Mouse (Mus musculus) kidney, adult 9 months (tissue): ENCODE measurements around the gene Ptprcap.

Experiments used
- DNase-seq: peaks from one replicate; pipeline ENCODE4 v3.0.0; 2022

Gene Ptprcap

DNA sequence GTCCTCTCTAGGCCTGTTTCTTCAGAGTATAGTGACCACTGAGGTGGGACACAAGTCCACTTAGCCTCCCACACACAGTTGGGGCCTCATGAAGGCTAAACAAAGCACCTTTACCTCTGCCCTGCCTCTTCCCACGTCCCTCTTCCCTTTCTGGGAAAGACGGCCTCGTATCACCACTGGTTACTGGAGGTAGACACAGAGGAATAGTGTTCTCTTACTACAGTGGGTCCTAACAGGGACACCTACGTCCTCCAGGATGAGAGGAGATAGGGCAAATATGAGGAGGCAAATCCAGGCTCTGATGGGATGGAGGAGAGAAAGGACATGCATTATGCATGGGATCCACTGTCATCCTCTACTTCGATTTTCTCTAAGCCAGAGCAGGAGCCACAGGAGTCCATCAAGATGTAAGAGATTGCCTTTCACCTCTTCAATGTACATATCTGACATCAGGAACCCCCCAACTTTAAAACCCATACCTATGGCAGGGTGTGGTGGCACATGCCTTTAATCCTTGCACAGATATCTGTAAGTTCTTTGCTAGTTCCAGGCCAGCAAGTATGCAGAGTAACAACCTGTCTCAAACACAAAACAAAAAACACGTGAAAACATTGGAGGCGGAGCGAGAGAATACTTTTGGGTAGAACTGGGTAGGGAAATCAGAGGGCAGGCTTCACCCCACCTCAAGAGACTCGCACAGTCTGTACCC is 5.5 kb upstream of the Ptprcap start:
- no peak for DNase-seq

- peak; percentile 98 for DNase-seq
These were observed 5.0 kb upstream of the Ptprcap start, which contains the start of gene Coro1b for GRCm38 (mm10) chr19:4148491-4148806. Gene Coro1b (plus strand): TSS chr19:4148619.

- peak; percentile 32 for DNase-seq
These were observed 4.6 kb upstream of the Ptprcap start for GRCm38 (mm10) chr19:4148819-4149218.

DNA sequence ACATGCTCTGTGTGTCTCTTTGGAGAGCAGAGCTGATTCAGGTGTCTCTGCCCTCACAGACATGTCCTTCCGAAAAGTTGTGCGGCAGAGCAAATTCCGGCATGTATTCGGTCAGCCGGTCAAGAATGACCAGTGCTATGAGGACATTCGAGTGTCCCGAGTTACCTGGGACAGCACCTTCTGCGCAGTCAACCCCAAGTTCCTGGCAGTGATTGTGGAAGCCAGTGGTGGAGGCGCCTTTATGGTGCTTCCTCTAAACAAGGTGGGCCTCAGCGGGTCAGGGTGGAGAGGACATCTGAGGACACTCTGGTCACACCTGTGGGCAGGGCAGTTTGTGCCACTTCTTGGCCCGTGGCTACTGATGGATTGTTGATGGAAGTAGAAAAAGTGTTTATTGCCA is 4.1 kb upstream of the Ptprcap start:
- DNase-seq: no peak

GRCm38 (mm10) chr19:4149764-4150461 is 3.5 kb upstream of the Ptprcap start:
- no peak for DNase-seq

- DNase-seq: no peak
These were observed 2.6 kb upstream of the Ptprcap start for GRCm38 (mm10) chr19:4150567-4151487.

DNA sequence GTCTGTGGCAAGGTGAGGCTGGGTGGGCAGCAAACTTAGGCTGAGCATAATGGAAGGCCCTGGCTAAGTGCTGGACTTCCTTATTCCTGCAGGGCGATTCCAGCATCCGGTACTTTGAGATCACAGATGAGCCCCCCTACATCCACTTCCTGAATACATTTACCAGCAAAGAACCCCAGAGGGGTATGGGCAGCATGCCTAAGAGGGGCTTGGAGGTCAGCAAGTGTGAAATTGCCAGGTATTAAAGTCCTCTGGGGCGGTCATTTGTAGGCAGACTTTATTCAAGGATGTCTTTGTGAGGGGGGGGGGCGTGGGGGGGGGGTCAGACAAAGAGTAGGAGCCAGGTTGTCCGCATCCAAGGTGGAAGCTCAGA is 1.9 kb upstream of the Ptprcap start:
- DNase-seq: no peak

GRCm38 (mm10) chr19:4151898-4152297 is 1.5 kb upstream of the Ptprcap start:
- DNase-seq: no peak

DNA sequence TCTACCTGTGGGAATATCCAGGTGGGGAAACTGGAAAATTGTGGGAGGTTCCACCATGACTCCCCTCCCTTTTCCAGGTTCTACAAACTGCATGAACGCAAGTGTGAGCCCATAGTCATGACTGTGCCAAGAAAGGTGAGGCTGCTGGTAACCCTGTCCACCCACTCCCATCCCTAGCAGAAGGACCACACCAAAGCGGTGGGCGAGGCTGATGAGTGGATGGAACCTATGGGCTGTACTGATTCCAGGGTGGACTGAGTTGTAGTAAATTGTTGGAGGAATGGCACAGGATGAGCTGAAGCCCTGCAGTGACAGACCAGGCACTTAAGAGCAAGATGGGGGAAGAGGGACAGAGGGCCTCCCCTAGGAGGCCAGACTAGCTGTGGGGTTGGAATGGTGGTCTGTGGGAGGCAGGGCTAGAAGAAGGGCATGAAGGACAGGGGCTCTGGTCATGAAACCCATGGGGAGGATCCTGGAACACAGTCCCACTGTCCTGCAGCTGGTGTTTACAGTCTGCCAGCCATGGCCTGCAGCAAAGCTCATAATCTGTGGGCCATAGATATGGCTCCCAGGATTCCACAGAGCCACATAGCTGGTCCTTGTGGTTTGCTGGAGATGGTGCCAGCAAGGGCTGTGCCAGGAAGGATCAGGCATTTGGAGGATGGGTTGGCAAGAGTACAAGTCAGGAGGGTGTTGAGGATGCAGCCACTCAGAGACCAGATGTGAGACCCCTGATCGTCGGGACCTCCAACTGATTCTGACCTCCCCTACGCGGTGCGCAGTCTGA is 766 bp upstream of the Ptprcap start:
- DNase-seq: no peak

GRCm38 (mm10) chr19:4154437-4155222 is 1.2 kb downstream of the Ptprcap start:
- DNase-seq: no peak

GRCm38 (mm10) chr19:4155223-4156072 is 2.0 kb downstream of the Ptprcap start:
- no peak for DNase-seq

DNA sequence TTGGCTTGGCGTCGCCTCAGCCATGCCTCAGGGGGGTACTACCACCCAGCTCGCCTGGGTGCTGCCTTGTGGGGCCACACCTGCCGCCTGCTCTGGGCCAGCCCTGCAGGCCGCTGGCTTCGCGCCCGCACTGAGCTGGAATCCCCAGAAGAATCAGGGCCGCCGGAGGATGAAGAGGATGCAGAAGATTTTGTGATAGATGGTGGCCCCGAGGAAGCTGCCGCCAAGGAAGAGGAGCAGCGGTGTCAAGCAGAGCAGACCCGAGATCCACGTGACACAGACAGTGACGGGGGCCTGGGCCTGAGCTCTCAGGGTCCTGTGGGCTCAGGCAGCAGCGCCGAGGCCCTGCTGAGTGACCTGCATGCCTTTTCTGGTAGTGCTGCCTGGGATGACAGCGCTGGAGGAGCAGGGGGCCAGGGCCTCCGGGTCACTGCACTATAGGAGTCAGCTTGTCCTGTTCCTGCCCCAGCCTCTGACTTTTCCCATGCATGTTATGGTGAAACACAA is 2.7 kb downstream of the Ptprcap start:
- no peak for DNase-seq

DNA sequence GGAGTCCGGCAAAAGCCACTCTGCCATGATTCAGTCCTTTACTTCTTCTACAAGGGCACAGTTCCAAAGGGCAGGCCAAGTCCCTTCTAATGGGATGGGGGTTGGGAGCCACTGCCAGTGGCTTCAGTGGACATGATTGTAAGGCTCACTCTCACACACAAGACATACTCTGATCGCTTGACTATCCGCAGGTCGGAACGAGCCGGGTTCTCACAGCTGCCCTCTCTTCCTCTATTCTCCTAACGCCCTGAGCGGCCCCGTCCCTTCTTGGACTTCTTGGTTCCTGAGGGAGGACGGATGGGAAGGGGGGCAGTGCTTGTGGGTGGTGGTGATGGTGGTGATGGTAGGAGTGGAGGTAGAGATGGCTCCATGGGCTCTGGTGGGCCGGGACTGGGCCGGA is 3.4 kb downstream of the Ptprcap start:
- no peak for DNase-seq

GRCm38 (mm10) chr19:4159049-4159448 is 5.6 kb downstream of the Ptprcap start:
- DNase-seq: no peak

GRCm38 (mm10) chr19:4162646-4163542 is 9.5 kb downstream of the Ptprcap start, which contains the start of gene Rps6kb2:
Gene Rps6kb2 (minus strand): TSS chr19:4163354.
- peak; percentile 98 for DNase-seq

GRCm38 (mm10) chr19:4163543-4163887 is 10.1 kb downstream of the Ptprcap start:
- DNase-seq: no peak

DNA sequence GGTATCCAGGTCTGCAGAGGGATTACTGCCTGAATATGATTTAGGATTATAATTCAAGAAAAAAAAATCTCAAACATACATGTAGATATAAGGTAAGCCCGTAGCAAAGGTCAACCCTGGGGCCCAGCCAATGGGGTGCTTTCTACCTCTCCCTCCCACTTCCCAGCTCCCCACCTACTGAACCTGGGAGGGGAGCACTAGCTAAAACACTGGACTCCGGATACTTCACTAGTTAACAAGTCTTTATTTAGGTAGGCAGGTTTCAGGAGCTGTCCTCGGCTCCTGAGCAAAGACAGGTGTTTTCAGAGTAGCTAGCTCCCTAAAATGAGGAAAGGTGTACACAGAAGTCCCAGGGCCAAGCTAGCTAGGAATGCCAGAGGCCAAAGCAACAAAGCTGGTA is 10.7 kb downstream of the Ptprcap start:
- no peak for DNase-seq

- no peak for DNase-seq
These were observed 11.3 kb downstream of the Ptprcap start for GRCm38 (mm10) chr19:4164721-4165120.

GRCm38 (mm10) chr19:4166678-4167476 is 13.5 kb downstream of the Ptprcap start:
- no peak for DNase-seq
